Comparison of ENCODE assay signal across 26 mouse cellular contexts in the genomic region with DNA sequence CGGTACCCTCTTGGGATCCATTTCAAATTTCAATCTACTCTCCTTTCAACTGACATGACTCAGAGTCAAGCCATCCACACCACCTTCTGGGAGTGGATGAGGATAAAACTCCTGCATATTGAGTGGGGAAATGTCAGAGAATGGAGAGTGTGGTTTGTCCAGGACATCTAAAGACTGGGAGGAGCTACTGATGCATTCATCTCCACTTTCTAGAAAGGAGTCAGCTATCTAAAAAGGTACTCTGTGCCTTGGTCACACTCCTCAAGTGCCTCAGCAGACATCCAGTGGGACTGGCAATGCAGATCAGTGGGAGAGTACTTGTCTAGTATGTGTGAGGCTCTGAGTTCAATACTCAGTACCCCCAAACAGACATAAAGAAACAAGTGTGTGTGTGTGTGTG.
"Had no signal": no experiment of that assay in that cellular context is flagged by ENCODE, and none has a peak within 500 bp of the region (broad histone marks: within the 10 kb centered on the region; RNA-seq: fewer than 3 reads in every experiment).

No protein-coding gene starts in this region.

- H3K27ac ChIP-seq: heart, embryonic 13.5 days; heart, embryonic 15.5 days; hindbrain, embryonic 14.5 days; intestine, embryonic 15.5 days; kidney, embryonic 15.5 days; kidney, postnatal 0 days; left cerebral cortex, adult 2 months; limb, embryonic 13.5 days; limb, embryonic 15.5 days; liver, embryonic 12.5 days; liver, embryonic 14.5 days had no signal

- H3K27me3 ChIP-seq: heart, embryonic 13.5 days; heart, embryonic 15.5 days; intestine, embryonic 15.5 days; kidney, embryonic 15.5 days; limb, embryonic 13.5 days; limb, embryonic 15.5 days; liver, embryonic 12.5 days had no signal

- H3K9ac ChIP-seq: heart, embryonic 13.5 days; heart, embryonic 15.5 days; hindbrain, embryonic 14.5 days; intestine, embryonic 15.5 days; kidney, embryonic 15.5 days; limb, embryonic 13.5 days; limb, embryonic 15.5 days; liver, embryonic 12.5 days; liver, embryonic 14.5 days had no signal

- H3K9me3 ChIP-seq: heart, embryonic 13.5 days; heart, embryonic 15.5 days; intestine, embryonic 15.5 days; kidney, embryonic 15.5 days; limb, embryonic 13.5 days; limb, embryonic 15.5 days; liver, embryonic 12.5 days had no signal

- H3K36me3 ChIP-seq: heart, embryonic 13.5 days; heart, embryonic 15.5 days; intestine, embryonic 15.5 days; kidney, embryonic 15.5 days; limb, embryonic 13.5 days; limb, embryonic 15.5 days; liver, embryonic 12.5 days had no signal

- H3K4me2 ChIP-seq: heart, embryonic 11.5 days; heart, embryonic 13.5 days; heart, embryonic 15.5 days; hindbrain, embryonic 14.5 days; intestine, embryonic 15.5 days; kidney, embryonic 15.5 days; limb, embryonic 13.5 days; limb, embryonic 15.5 days; liver, embryonic 12.5 days had no signal

- H3K4me3 ChIP-seq: heart, embryonic 13.5 days; heart, embryonic 15.5 days; intestine, embryonic 15.5 days; kidney, embryonic 15.5 days; left cerebral cortex, adult 2 months; limb, embryonic 13.5 days; limb, embryonic 15.5 days; liver, embryonic 12.5 days had no signal

- ATAC-seq: hindbrain, embryonic 16.5 days; inflammation-experienced regulatory T-cells, adult 6 months; intestine, embryonic 15.5 days; liver, embryonic 12.5 days had no signal

- DNase-seq: gastrocnemius, postnatal 14 days; gastrocnemius, postnatal 36 days; heart, adult 18-20 months; heart, postnatal 14 days; heart, postnatal 36 days; kidney, adult 11 months; kidney, adult 2 months; kidney, adult 9 months; kidney, postnatal 14 days; kidney, postnatal 36 days; layer of hippocampus, adult 9-11 months; layer of hippocampus, postnatal 36 days had no signal

- H3K4me1 ChIP-seq: heart, embryonic 13.5 days; heart, embryonic 15.5 days; intestine, embryonic 15.5 days; kidney, embryonic 15.5 days; limb, embryonic 13.5 days; limb, embryonic 15.5 days; liver, embryonic 12.5 days had no signal
